Comparison of ENCODE assay signal across 21 mouse cellular contexts in genomic region chr6:48954211-48954610, GRCm38 (mm10). TPM values are rescaled to one million over a fixed set of nuclear protein-coding genes. Genes with fewer than 3 reads are reported as not detected.
"Had no signal": no experiment of that assay in that cellular context is flagged by ENCODE, and none has a peak within 500 bp of the region (broad histone marks: within the 10 kb centered on the region; RNA-seq: fewer than 3 reads in every experiment).

No protein-coding gene starts in this region.

- H3K27ac ChIP-seq: liver, embryonic 14.5 days; lung, embryonic 15.5 days; midbrain, embryonic 10.5 days; midbrain, embryonic 12.5 days; neural tube, embryonic 13.5 days; neural tube, embryonic 15.5 days had no signal

- H3K36me3 ChIP-seq: lung, embryonic 15.5 days; midbrain, embryonic 10.5 days; midbrain, embryonic 12.5 days; neural tube, embryonic 13.5 days; neural tube, embryonic 15.5 days had no signal

- H3K9me3 ChIP-seq: lung, embryonic 15.5 days; midbrain, embryonic 10.5 days; midbrain, embryonic 12.5 days; neural tube, embryonic 13.5 days; neural tube, embryonic 15.5 days had no signal

- H3K4me3 ChIP-seq: lung, embryonic 15.5 days; midbrain, embryonic 10.5 days; midbrain, embryonic 12.5 days; myocyte; neural tube, embryonic 13.5 days; neural tube, embryonic 15.5 days had no signal

- DNase-seq: right cerebral cortex, postnatal 25 days had no signal

- H3K27me3 ChIP-seq: lung, embryonic 15.5 days; midbrain, embryonic 12.5 days; neural tube, embryonic 13.5 days; neural tube, embryonic 15.5 days had no signal

- H3K4me1 ChIP-seq: lung, embryonic 15.5 days; midbrain, embryonic 10.5 days; midbrain, embryonic 12.5 days; neural tube, embryonic 13.5 days; neural tube, embryonic 15.5 days had no signal

RNA-seq across cellular contexts. Expression of gene Doxl2, which starts 20.6 kb away (rescaled TPM):
- total RNA-seq: megakaryocyte, adult 5-6 weeks; megakaryocyte-erythroid progenitor cell, adult 5-6 weeks had no signal
- polyA plus RNA-seq: liver, embryonic 14.5 days; liver, embryonic 16.5 days; lung, adult 2 months; lung, embryonic 15.5 days; lung, postnatal 0 days; midbrain, embryonic 10.5 days; midbrain, embryonic 12.5 days; midbrain, embryonic 14.5 days; midbrain, embryonic 16.5 days; myocyte; neural tube, embryonic 11.5 days; neural tube, embryonic 13.5 days; neural tube, embryonic 15.5 days; small intestine, adult 2 months; stomach, embryonic 14.5 days; stomach, embryonic 16.5 days; thymus, postnatal 0 days; urinary bladder, adult 2 months had no signal

RNA-seq across cellular contexts. Expression of gene 1600015I10Rik, which starts 24.5 kb away (rescaled TPM):
- total RNA-seq: megakaryocyte, adult 5-6 weeks; megakaryocyte-erythroid progenitor cell, adult 5-6 weeks had no signal
- polyA plus RNA-seq: liver, embryonic 14.5 days; liver, embryonic 16.5 days; lung, adult 2 months; lung, embryonic 15.5 days; lung, postnatal 0 days; midbrain, embryonic 10.5 days; midbrain, embryonic 12.5 days; midbrain, embryonic 14.5 days; midbrain, embryonic 16.5 days; myocyte; neural tube, embryonic 11.5 days; neural tube, embryonic 13.5 days; neural tube, embryonic 15.5 days; stomach, embryonic 14.5 days; stomach, embryonic 16.5 days; urinary bladder, adult 2 months had no signal

RNA-seq across cellular contexts. Expression of gene Svs1, which starts 32.5 kb away (rescaled TPM):
- total RNA-seq: megakaryocyte, adult 5-6 weeks; megakaryocyte-erythroid progenitor cell, adult 5-6 weeks had no signal
- polyA plus RNA-seq: liver, embryonic 14.5 days; liver, embryonic 16.5 days; lung, adult 2 months; lung, embryonic 15.5 days; lung, postnatal 0 days; midbrain, embryonic 10.5 days; midbrain, embryonic 12.5 days; midbrain, embryonic 14.5 days; midbrain, embryonic 16.5 days; myocyte; neural tube, embryonic 11.5 days; neural tube, embryonic 13.5 days; neural tube, embryonic 15.5 days; small intestine, adult 2 months; stomach, embryonic 14.5 days; stomach, embryonic 16.5 days; thymus, postnatal 0 days; urinary bladder, adult 2 months had no signal
